Mouse (Mus musculus) CD4-positive, CD25-positive, alpha-beta regulatory T cell, adult 9 weeks (primary cell): ENCODE data around the gene Krt23. TPM values are rescaled to one million over a fixed set of nuclear protein-coding genes. Genes with fewer than 3 reads are reported as not detected.

Experiments
- polyA plus RNA-seq: library from polyadenylated mRNA; unstranded; fragments of 100-300 nt; shearing (Covaris generic); gene quantifications from one replicate; pipeline ENCODE4 v1.2.1, GENCODE M21; 2017

Krt23 gene
- not detected for polyA plus RNA-seq

GRCm38 (mm10) chr11:99492733-99493573 lies at the start of gene Krt23:
TSS of gene Krt23 (minus strand) at chr11:99493137.

GRCm38 (mm10) chr11:99521288-99521860 lies 28.4 kb upstream of the Krt23 start, which contains the start of gene Krt39:
TSS of gene Krt39 (minus strand) at chr11:99521338.

GRCm38 (mm10) chr11:99437972-99438371 lies 55.0 kb downstream of the Krt23 start, which contains the start of gene Krt20:
TSS of gene Krt20 (minus strand) at chr11:99438150.

Other genes with a start within 250 kb of the Krt23 start
- gene Krt222, start 249.1 kb downstream of the Krt23 start, polyA plus RNA-seq: 1.5 TPM
- not detected for gene Krt24, start 207.9 kb downstream of the Krt23 start, polyA plus RNA-seq
- gene Krt25, start 170.2 kb downstream of the Krt23 start, polyA plus RNA-seq: not detected
- gene Krt26, start 155.2 kb downstream of the Krt23 start, polyA plus RNA-seq: not detected
- not detected for gene Krt27, start 142.0 kb downstream of the Krt23 start, polyA plus RNA-seq
- not detected for gene Krt28, start 118.2 kb downstream of the Krt23 start, polyA plus RNA-seq
- 18.4 TPM for gene Krt10, start 103.8 kb downstream of the Krt23 start, polyA plus RNA-seq
- not detected for gene Krt12, start 70.9 kb downstream of the Krt23 start, polyA plus RNA-seq
- not detected for gene Krt20, start 55.0 kb downstream of the Krt23 start, polyA plus RNA-seq
- gene Krt39, start 28.2 kb upstream of the Krt23 start, polyA plus RNA-seq: not detected
- not detected for gene Krt40, start 50.0 kb upstream of the Krt23 start, polyA plus RNA-seq
- not detected for gene Krtap3-3, start 57.7 kb upstream of the Krt23 start, polyA plus RNA-seq
- not detected for gene Krtap3-2, start 63.7 kb upstream of the Krt23 start, polyA plus RNA-seq
- gene Gm11939, start 66.3 kb upstream of the Krt23 start, polyA plus RNA-seq: not detected
- gene Krtap3-1, start 73.5 kb upstream of the Krt23 start, polyA plus RNA-seq: not detected
- not detected for gene Krtap1-5, start 87.9 kb upstream of the Krt23 start, polyA plus RNA-seq
- not detected for gene Krtap1-4, start 90.5 kb upstream of the Krt23 start, polyA plus RNA-seq
- not detected for gene Krtap1-3, start 98.2 kb upstream of the Krt23 start, polyA plus RNA-seq
- not detected for gene Krtap9-3, start 105.0 kb upstream of the Krt23 start, polyA plus RNA-seq
- not detected for gene Gm11938, start 110.2 kb upstream of the Krt23 start, polyA plus RNA-seq
- gene Gm11937, start 117.1 kb upstream of the Krt23 start, polyA plus RNA-seq: not detected
- gene Krtap2-4, start 121.7 kb upstream of the Krt23 start, polyA plus RNA-seq: not detected
- not detected for gene Gm11562, start 127.3 kb upstream of the Krt23 start, polyA plus RNA-seq
- gene Krtap4-1, start 135.1 kb upstream of the Krt23 start, polyA plus RNA-seq: not detected
- gene Krtap4-2, start 141.9 kb upstream of the Krt23 start, polyA plus RNA-seq: not detected
- gene Krtap4-7, start 151.0 kb upstream of the Krt23 start, polyA plus RNA-seq: not detected
- gene Gm11555, start 157.1 kb upstream of the Krt23 start, polyA plus RNA-seq: not detected
- gene Gm11563, start 165.8 kb upstream of the Krt23 start, polyA plus RNA-seq: not detected
- not detected for gene Krtap4-6, start 172.8 kb upstream of the Krt23 start, polyA plus RNA-seq
- not detected for gene Gm14190, start 197.6 kb upstream of the Krt23 start, polyA plus RNA-seq
- gene Gm14180, start 241.2 kb upstream of the Krt23 start, polyA plus RNA-seq: not detected